Mouse (Mus musculus) ES-Bruce4 (cell line): ENCODE results near the gene Rai1.

Source experiments
- CTCF ChIP-seq: IDR thresholded peaks from one replicate; pipeline ENCODE4 v1.8.1; 2011; ENCODE audit warnings: low read depth, low read length
- EP300 ChIP-seq: IDR thresholded peaks from 2 replicates; pipeline ENCODE4 v1.6.1; 2011; ENCODE audit warnings: low read depth, low read length; ENCODE audit not compliant: insufficient read depth
- POLR2A ChIP-seq: IDR thresholded peaks from one replicate; pipeline ENCODE4 v1.8.1; 2011; ENCODE audit warnings: low read length; ENCODE audit not compliant: insufficient read depth

DNA sequence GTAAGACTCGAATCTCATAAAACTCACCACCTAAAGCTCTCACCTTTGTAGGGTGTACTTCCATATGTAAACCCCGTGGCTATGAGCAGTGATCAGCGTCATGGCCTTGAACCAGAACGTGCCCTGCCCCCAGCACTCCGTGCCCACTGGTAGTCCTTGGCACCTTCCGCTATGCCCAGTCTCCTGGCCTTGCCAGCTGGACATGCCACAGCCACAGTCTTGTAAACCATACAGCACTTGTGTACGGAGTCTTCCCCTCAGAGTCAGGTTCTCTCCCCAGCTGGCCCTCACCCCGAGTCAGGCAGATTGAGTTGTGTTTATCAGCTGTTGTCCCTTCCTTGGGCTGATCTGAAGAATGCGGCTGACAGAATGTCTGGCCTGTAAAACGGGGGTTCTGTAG is 46.4 kb upstream of the Rai1 start:
- TF ChIP-seq POLR2A: no peak
- TF ChIP-seq CTCF: no peak
- no peak for TF ChIP-seq EP300
